Mouse (Mus musculus): ENCODE measurements around the gene Olfr560. TPM values are rescaled to one million over a fixed set of nuclear protein-coding genes. Genes with fewer than 3 reads are reported as not detected.

Gene Olfr560
- total RNA-seq (2022) = under 1 TPM in 3 of 4 experiments, not detected in 1; 0.19 to 0.33 (median 0.30) TPM

DNA sequence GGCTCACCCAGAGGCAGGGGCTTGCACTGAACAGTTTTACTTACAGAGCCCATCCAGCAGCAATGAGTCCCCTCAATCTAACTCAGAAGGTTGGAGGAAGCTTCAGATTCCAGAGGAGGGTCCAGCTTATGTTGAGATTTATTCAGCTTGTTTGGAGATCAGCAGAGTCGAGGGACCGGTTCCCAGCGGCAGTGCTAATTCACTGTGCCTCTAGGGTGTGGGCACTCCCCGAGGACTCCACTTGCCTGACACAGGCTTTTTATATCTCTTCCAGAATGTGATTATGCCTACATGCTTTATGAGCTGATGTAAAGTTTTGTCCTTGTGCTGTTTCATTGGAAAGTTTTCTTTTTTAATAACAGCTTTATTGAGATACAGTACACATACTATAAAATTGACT lies at the start of gene Olfr560, which contains the start of gene Olfr78:
Olfr560 (minus strand) TSS at position 101 of the 400 bp plus-strand sequence.
Olfr78 (minus strand) TSS at position 206 of the 400 bp plus-strand sequence.
- no peak for DNase-seq (ENCODE audit: low spot score in 2 of 2)

DNA sequence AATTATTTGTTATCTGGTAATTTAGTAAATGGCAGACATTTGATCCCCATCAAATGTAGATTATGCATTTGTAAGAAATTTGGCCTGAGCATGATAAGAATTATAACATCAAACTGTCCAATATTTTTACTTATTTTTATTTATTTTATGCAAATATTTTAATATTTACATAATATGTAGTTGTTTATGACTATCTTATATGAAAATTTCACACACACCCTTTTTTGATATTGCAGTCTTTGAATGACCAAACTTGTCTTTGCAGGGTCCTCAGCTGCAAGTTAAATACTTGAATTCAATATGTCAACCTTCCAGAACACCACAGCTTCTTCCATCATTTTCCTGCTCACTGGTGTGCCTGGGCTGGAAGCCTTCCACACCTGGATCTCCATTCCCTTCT lies 44.0 kb upstream of the Olfr560 start, which contains the start of gene Olfr564:
Olfr564 (plus strand) TSS at position 301 of the 400 bp plus-strand sequence.
- DNase-seq (ENCODE audit: low spot score in 2 of 2) = no peak

DNA sequence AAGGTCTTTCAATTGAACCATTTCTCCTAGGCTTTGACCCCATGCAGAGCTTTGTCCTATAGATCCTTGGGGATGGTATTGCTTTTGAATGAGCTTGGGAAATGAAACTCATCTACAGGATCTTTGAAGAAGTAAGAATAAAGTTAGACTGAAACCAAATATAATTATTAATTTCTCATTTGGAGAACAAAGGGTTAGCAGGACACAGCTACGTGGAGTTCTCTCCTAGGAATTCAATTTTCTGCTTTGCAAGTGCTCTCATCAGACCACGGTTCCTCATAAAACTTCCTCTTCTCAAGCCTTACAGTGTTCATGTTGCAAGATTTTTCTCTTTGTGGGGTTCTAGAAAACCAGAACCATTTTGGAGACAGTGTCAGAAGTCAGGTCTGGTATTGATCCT lies 11.8 kb upstream of the Olfr560 start, which contains the start of gene Olfr561:
Olfr561 (plus strand) TSS at position 301 of the 400 bp plus-strand sequence.
- DNase-seq (ENCODE audit: low spot score in 2 of 2) = no peak

- no peak for DNase-seq (ENCODE audit: low spot score in 2 of 2)
Measured at GRCm38 (mm10) chr7:102752086-102752485, 7.1 kb downstream of the Olfr560 start.

DNA sequence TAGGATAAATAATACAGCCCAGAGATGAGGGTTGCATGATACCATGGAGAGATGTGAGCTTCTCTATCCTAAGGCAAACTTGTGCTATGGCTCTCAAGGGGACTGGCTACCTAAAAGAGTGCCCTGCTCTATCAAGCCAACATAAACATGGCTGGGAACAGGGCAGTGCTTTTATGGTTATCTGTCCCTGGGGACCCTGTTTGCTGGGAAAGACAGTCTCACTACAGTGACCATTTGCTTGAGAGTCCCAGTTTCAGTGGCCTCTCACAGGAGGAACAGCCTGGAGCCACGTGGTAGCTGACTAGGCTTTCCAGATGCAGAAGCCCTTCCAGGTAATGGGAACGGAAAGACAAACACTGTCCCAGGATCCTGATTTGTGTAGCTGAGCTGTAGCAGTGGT lies 21.5 kb downstream of the Olfr560 start:
- no peak for DNase-seq (ENCODE audit: low spot score in 2 of 2)

DNA sequence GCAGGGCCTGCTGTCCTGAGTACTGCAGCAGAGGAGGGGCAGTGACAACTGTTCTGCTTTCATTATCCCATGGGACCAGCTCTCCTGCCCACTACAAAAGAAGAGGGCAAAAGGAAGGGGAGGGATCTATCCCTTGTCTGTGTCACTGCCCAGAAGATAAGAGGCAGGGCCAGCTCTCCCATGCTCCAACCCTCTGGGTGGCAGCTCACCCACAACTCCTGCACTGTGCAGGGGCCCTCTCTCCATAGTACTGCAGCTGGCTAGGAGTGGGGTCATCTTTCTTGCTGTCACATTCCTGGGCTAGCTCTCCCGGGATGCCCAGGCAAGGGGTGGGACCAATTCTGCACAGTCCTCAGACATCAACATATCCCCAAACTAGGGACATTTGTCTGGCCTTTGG lies 25.4 kb downstream of the Olfr560 start:
- DNase-seq (ENCODE audit: low spot score in 2 of 2) = no peak

DNA sequence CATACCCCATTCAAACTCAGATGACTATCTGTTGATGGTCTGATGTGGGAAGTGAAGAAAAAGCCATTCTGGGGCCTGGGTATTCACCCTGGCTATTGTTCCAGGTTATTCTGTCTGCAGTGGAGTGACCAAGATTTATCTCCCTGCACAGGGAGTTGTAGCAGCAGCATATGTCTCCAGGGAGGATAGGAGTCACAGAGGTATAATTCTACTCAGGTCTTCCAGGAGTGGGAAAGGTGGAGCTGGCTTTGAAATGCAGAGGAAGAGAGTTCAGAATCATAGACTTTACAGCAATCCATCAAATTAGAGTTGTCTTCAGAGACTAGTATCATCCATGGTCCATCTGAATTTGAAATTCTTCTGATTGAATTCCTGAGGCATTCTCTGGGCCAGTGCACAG lies 31.8 kb downstream of the Olfr560 start, which contains the start of gene Olfr559:
Olfr559 (minus strand) TSS at position 101 of the 400 bp plus-strand sequence.
- no peak for DNase-seq (ENCODE audit: low spot score in 2 of 2)

DNA sequence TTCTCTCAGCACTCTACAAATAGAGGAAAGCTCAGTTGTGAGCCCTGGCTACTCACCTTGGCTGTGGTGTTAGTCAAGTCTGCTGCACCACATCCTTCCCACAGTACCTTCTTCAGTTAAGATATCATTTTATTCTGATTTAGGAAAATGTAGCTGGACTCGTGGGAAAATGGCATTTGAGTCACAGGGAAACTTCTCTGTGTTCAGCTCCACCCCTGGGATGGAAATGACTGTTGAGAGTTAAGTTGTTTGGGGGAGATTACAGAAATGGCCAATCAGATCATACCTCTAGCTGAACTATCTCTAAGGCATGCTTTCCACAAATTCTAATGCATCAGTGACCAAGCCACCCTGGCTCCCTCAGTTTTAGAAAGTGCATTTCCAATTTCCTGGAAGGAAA lies 40.2 kb downstream of the Olfr560 start, which contains the start of gene Olfr33:
Olfr33 (minus strand) TSS at position 101 of the 400 bp plus-strand sequence.
- DNase-seq (ENCODE audit: low spot score in 2 of 2) = no peak

DNA sequence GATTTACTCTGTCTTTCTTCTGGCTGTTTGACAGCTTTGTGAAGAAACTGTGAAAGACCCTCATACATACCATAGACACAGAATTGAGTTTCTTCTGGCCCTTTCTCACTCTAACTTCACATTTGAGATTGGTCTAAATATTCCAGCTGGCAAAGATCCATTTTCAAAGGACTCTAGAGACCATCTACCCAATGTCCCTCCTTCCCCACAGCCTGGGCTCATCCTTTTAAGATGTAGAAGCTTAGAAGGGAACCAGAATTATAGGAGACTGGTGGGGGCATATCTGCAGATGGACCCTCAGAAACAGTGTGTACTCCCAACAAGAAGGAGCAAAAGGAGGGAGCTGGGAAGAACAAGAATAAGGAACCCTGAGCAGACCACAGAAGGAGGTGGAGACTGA lies 57.3 kb downstream of the Olfr560 start, which contains the start of gene Olfr558:
Olfr558 (plus strand) TSS at position 301 of the 400 bp plus-strand sequence.
- DNase-seq (ENCODE audit: low spot score in 2 of 2) = no peak

Other genes with a start within 250 kb of the Olfr560 start
- not detected for gene Olfr547, start 224.6 kb downstream of the Olfr560 start, total RNA-seq (2022)
- gene Olfr548-ps1, start 218.5 kb downstream of the Olfr560 start, total RNA-seq (2022) = not detected
- not detected for gene Olfr549, start 209.5 kb downstream of the Olfr560 start, total RNA-seq (2022)
- gene Trim21, start 193.9 kb downstream of the Olfr560 start, total RNA-seq (2022) = 1 to 10 TPM; 2.6 to 6.4 (median 4.6) TPM
- under 1 TPM in 3 of 4 experiments, not detected in 1; 0.23 to 0.37 (median 0.37) TPM for gene Olfr550, start 187.9 kb downstream of the Olfr560 start, total RNA-seq (2022)
- gene Olfr551, start 167.5 kb downstream of the Olfr560 start, total RNA-seq (2022) = not detected
- gene Olfr552, start 161.6 kb downstream of the Olfr560 start, total RNA-seq (2022) = under 1 TPM in 2 of 4 experiments, not detected in 2; 0.09 to 0.11 TPM
- not detected for gene Olfr553, start 141.1 kb downstream of the Olfr560 start, total RNA-seq (2022)
- gene Olfr554, start 120.9 kb downstream of the Olfr560 start, total RNA-seq (2022) = not detected
- gene Olfr555, start 100.5 kb downstream of the Olfr560 start, total RNA-seq (2022) = not detected
- gene Olfr556, start 94.5 kb downstream of the Olfr560 start, total RNA-seq (2022) = not detected
- 1 to 10 TPM; 5.2 to 6.4 (median 5.6) TPM for gene Trim68, start 72.0 kb downstream of the Olfr560 start, total RNA-seq (2022)
- not detected for gene Olfr557, start 63.5 kb downstream of the Olfr560 start, total RNA-seq (2022)
- gene Olfr558, start 57.2 kb downstream of the Olfr560 start, total RNA-seq (2022) = under 1 TPM in 3 of 4 experiments, not detected in 1; 0.11 to 0.34 (median 0.33) TPM
- not detected for gene Olfr33, start 40.3 kb downstream of the Olfr560 start, total RNA-seq (2022)
- gene Olfr559, start 31.9 kb downstream of the Olfr560 start, total RNA-seq (2022) = not detected
- under 1 TPM; 0.39 to 0.51 (median 0.48) TPM for gene Olfr78, start 105 bp upstream of the Olfr560 start, total RNA-seq (2022)
- not detected for gene Olfr561, start 11.9 kb upstream of the Olfr560 start, total RNA-seq (2022)
- not detected for gene Olfr564, start 44.1 kb upstream of the Olfr560 start, total RNA-seq (2022)
- gene Olfr566, start 99.4 kb upstream of the Olfr560 start, total RNA-seq (2022) = not detected
- gene Olfr568, start 117.8 kb upstream of the Olfr560 start, total RNA-seq (2022) = not detected
- not detected for gene Olfr569, start 131.5 kb upstream of the Olfr560 start, total RNA-seq (2022)
- gene Olfr570, start 135.2 kb upstream of the Olfr560 start, total RNA-seq (2022) = not detected
- not detected for gene Olfr571, start 158.2 kb upstream of the Olfr560 start, total RNA-seq (2022)
- gene Olfr572, start 165.0 kb upstream of the Olfr560 start, total RNA-seq (2022) = not detected
- not detected for gene Olfr573-ps1, start 183.2 kb upstream of the Olfr560 start, total RNA-seq (2022)
- gene Olfr574, start 189.1 kb upstream of the Olfr560 start, total RNA-seq (2022) = not detected
- not detected for gene Olfr575, start 199.4 kb upstream of the Olfr560 start, total RNA-seq (2022)
- not detected for gene Olfr576, start 203.3 kb upstream of the Olfr560 start, total RNA-seq (2022)
- gene Olfr577, start 216.6 kb upstream of the Olfr560 start, total RNA-seq (2022) = not detected
- not detected for gene Olfr578, start 230.0 kb upstream of the Olfr560 start, total RNA-seq (2022)